Mouse (Mus musculus) kidney, adult 11 months (tissue): Measurements from ENCODE around the gene Tnip1.

ENCODE experiments used
- DNase-seq: peaks from one replicate; pipeline ENCODE4 v3.0.0; 2022

Tnip1 gene

DNA sequence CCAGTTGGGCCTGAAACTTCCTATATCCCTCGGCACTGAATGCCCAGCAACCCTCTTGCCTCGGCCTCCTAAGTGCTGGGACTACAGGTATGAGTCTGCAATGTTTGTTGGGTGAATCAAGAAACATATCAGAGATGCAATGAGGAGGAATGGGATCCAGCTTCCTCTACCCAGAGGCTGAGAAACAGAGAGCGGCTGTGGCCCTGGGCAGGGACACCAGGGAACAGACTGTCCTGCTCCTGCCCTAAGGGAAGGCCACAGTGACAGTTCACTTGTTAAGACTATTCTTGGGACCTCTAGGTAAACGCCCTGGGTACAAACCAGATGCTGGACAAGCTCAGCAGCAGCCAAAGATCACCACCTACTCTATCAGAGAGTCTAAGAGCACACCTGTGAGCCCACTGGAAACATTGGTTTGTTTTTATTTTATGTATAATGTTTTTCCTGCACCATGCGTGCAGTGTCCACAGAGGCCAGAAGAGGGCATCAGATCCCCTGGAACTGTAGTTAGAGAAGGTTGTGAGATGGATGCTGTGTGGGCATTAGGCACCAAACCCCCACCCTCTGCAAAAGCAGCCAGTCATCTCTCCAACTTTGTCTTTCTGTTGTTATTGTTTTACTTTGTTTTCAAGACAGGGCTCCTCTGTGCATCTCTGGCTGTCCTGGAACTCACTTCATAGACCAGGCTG lies 31.2 kb downstream of the Tnip1 start:
- DNase-seq, result no peak

- DNase-seq, result no peak
Observed at GRCm38 (mm10) chr11:54930318-54930979, 32.3 kb downstream of the Tnip1 start.

DNA sequence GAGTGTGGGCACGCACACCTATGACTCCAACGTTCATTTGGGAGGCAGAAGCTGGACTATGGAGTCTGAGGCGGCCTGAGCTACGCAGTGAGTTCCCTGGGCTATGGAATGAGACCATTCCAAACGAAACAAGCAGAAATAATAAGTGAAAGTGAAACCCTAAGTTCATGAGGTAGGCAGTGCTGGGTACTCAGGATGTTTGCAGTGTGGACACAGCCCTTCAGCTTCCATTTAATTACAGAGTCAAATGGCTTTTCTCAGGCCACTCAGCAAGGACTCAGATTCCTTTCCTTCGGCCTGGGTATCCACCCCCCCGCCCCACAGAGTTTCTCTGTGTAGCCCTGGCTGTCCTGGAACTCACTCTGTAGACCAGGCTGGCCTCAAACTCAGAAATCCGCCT lies 33.0 kb downstream of the Tnip1 start:
- no peak for DNase-seq

GRCm38 (mm10) chr11:54929290-54929689 lies 33.4 kb downstream of the Tnip1 start:
- no peak for DNase-seq

DNA sequence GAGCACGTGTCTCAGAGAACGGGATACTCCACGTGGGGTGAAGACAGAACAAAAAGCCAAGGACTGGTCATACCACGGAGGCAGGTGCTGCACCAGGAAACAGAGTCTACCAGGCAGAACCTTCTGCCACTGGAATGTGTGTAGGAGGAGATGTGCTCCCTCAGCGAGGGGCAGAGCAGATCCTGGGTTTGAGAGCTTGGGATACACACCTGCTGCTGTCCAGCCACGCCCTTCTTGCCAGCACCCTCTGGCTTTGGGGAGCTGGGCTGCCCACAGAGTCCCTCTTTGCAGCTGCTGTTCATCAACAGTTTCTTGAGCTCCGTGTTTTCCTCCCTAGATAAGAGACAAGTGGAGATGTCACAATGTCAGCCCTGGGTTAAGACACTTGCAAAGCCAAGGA lies 33.8 kb downstream of the Tnip1 start:
- no peak for DNase-seq

GRCm38 (mm10) chr11:54928219-54928618 lies 34.5 kb downstream of the Tnip1 start:
- DNase-seq, result no peak

- peak; percentile 66 for DNase-seq
Observed at GRCm38 (mm10) chr11:54927346-54928140, 35.2 kb downstream of the Tnip1 start.

DNA sequence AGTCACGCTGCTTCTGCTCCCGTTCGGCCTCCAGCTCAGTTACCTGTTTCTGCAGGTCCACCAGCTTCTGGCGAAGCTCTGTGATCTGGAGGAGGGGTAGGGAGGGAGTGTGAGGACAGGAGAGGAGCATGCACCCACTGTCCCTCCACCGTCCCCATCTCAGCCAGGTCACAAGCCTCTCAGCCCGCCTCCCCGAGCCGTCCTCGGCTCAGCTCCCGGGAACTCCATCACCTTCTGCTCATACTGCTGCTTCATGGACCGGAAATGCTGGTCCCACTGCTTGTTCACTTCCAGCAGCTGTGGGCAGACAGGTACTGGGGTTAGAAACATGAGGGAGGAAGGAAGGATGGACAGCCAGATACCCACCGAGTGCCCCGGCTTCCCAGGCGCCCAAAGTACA lies 38.6 kb downstream of the Tnip1 start:
- no peak for DNase-seq

DNA sequence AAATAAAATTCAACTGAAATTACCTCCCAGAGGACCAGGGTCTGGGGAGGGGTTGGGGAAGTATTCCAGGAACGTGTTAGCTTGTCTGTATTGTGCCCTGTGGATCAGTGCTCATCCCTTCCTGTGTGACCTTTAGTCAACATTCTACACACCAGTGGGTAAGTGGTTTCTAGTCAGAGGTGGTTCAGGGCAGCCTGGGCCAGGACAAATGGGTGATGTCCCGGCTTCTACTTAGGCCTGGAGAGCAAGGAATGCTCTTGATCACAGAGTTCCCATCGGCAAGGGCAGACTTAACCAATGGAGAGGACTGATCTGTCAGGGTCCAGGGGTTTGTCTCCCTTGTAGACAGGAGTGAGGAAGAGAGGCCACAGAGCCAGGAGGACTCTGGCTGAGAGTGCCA lies 40.2 kb downstream of the Tnip1 start:
- peak; percentile 54 for DNase-seq

DNA sequence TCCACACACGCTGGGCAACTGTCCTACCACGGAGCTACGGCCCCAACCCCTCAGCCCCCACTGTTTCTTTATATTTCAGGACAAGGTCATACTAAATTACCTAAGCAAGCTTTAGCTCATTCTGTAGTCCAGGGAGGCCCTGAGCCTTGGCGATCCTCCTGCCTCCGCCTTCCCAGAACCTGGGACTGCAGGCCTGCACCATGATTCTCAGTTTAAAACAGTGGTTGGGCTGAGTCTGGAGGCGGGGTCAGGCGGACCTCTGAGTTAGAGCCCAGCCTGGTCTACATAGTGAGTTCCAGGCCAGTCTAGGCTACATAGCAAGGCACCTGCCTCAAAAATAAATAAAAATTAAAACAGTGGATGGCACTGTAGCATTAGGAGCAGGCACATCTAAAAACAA lies 40.9 kb downstream of the Tnip1 start:
- DNase-seq, result no peak

- DNase-seq, result no peak
Observed at GRCm38 (mm10) chr11:54920973-54921580, 41.6 kb downstream of the Tnip1 start.

GRCm38 (mm10) chr11:54920127-54920972 lies 42.4 kb downstream of the Tnip1 start:
- DNase-seq, result peak; percentile 79

DNA sequence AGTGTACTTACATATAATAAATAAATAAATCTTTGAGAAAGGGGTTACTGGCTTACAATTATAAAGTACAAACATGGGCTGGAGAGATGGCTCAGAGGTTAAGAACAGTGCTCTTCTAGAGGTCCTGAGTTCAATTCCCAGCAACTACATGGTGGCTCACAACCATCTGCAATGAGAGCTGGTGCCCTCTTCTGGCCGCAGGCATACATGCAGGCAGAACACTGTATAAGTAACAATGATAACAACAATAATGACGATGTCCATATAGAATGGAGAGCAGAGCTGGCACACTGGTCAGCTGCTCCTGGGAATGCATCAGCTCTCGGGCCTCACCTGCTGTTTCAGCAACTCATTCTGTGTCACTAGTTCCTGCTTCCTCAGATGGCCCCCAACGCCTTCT lies 44.4 kb downstream of the Tnip1 start:
- DNase-seq, result no peak

DNA sequence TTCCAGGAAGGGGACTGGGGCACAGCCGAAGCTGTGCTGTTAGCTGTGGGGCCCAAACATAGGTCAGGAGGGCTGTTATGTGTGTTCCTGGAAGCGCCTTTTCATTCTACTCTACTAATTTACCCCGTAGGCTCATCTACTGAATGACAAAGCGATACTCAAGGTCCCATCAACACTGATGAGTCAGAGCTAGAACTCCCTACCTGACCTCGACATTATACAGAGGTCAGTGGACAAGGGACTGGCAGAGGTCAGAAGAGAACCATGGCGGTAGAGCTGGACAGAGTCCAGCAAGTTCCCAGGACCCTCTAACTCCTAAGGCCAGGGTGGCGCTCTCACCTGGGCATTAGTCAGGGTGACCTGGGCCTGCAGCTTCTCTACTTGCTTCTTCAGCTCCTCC lies 45.3 kb downstream of the Tnip1 start:
- no peak for DNase-seq

- peak; percentile 60 for DNase-seq
Observed at GRCm38 (mm10) chr11:54913841-54914240, 48.9 kb downstream of the Tnip1 start.

GRCm38 (mm10) chr11:54912503-54913316 lies 50.0 kb downstream of the Tnip1 start:
- DNase-seq, result peak; percentile 74

- DNase-seq, result peak; percentile 52
Observed at GRCm38 (mm10) chr11:54911671-54912502, 50.8 kb downstream of the Tnip1 start.

GRCm38 (mm10) chr11:54911201-54911600 lies 51.5 kb downstream of the Tnip1 start:
- peak; percentile 74 for DNase-seq

DNA sequence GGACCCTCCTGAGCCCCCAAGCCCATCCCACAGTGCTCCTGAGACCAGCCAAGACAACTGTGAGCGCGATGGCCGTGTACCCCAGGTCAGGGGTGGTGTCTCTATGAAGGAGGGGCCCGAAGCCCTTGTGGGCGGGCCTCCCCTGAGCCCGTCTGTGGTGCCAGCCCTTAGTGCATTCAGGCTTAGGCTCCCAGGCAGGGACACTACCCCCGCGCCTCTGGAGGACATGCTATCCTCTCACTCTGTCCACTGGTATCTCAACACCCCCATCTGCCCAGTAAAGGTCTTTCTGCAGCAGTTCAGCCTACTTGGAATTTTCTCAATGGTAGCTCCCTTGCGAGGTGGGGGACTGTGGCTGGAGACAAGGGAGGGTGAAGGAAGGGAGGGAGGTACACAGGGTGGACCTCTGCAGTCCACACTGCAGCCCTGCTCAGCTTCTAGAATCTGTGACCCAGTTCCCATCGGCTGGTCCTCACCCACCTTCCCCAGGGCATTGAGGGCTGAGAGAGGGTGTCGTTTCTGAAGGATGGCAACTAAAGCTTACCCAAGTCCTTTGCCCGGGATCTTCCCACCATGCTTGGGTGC lies 52.5 kb downstream of the Tnip1 start:
- DNase-seq, result no peak

DNA sequence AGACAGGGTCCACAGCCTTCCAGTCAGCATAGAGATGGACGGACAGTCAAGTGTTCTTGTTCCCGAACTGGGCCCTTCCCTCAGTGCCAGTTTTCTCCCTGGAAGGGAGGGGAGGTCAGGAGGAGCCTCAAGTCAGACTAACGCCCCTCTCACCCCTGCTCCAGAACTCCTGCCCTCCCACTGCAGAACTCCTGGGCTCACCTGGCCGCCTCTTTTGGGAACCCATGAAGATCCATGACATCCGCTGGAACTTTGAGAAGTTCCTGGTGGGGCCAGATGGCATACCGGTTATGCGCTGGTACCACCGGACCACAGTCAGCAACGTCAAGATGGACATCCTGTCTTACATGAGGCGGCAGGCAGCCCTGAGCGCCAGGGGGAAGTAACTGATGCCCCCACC lies 53.4 kb downstream of the Tnip1 start:
- no peak for DNase-seq
